Mouse (Mus musculus) liver, embryonic 15.5 days (tissue): ENCODE measurements around the gene Stx8. TPM values are rescaled to one million over a fixed set of nuclear protein-coding genes. Genes with fewer than 3 reads are reported as not detected.

Experiments used
- ATAC-seq: fragments of 200-750 bp; cut with Nextera tagmentation; 2 replicates; pipeline ENCODE4 v1.8.0; 2017; ENCODE audit warnings: moderate number of reproducible peaks, mild to moderate bottlenecking, moderate library complexity; ENCODE audit not compliant: insufficient read depth
- H3K27ac ChIP-seq: fragments of 300-500 bp; sonication (generic); replicated peaks from 2 replicates; pipeline ENCODE4 v1.5.1; 2015; ENCODE audit warnings: mild to moderate bottlenecking, inconsistent platforms
- H3K27me3 ChIP-seq: fragments of 300-500 bp; sonication (generic); 2 replicates; pipeline ENCODE4 v1.6.1; 2015; ENCODE audit warnings: mild to moderate bottlenecking, inconsistent platforms
- H3K36me3 ChIP-seq: fragments of 300-500 bp; sonication (generic); replicated peaks from 2 replicates; pipeline ENCODE4 v1.6.1; 2015; ENCODE audit warnings: moderate library complexity, mild to moderate bottlenecking, inconsistent platforms
- H3K4me1 ChIP-seq: fragments of 300-500 bp; sonication (generic); replicated peaks from 2 replicates; pipeline ENCODE4 v1.6.1; 2015; ENCODE audit warnings: inconsistent platforms
- H3K4me2 ChIP-seq: fragments of 300-500 bp; sonication (generic); 2 replicates; pipeline ENCODE4 v1.6.1; 2015; ENCODE audit warnings: moderate library complexity, mild to moderate bottlenecking, inconsistent platforms
- H3K4me3 ChIP-seq: fragments of 300-500 bp; sonication (generic); replicated peaks from 2 replicates; pipeline ENCODE4 v1.5.1; 2015; ENCODE audit warnings: mild to moderate bottlenecking, inconsistent platforms
- H3K9ac ChIP-seq: fragments of 300-500 bp; sonication (generic); 2 replicates; pipeline ENCODE4 v1.6.1; 2015; ENCODE audit warnings: moderate library complexity, mild to moderate bottlenecking, inconsistent platforms
- H3K9me3 ChIP-seq: fragments of 300-500 bp; sonication (generic); replicated peaks from 2 replicates; pipeline ENCODE4 v1.6.1; 2016; ENCODE audit warnings: inconsistent platforms
- WGBS: fragments of 180-500 bp; shearing (Covaris S2); methylation state at CpG from one replicate; pipeline ENCODE4 v1.1.7; 2015; ENCODE audit warnings: mixed read lengths; ENCODE audit not compliant: insufficient replicate concordance; 5-methylcytosine and 5-hydroxymethylcytosine counted together
- polyA plus RNA-seq: library from polyadenylated mRNA; unstranded; fragments of >200 nt; fragmentation: Nextera tagmentation; extraction: Ambion mirVana; gene quantifications from 2 replicates; pipeline ENCODE4 v1.2.1, GENCODE M21; 2015

The Stx8 gene
- polyA plus RNA-seq, 1 experiment from 2014 or later, result 20.0 TPM

GRCm38 (mm10) chr11:68067806-68068205, 101.8 kb downstream of the Stx8 start:
- H3K27ac ChIP-seq, result no peak overlapping the region
- H3K4me1 ChIP-seq, result no peaks in the 10 kb centered on the region
- no peak for ATAC-seq
- H3K36me3 ChIP-seq, result no peaks in the 10 kb centered on the region
- WGBS, result 84% methylated on average over 10 of the region's 10 CpGs
- H3K27me3 ChIP-seq, result no peaks in the 10 kb centered on the region
- H3K9ac ChIP-seq, result no peak overlapping the region
- H3K4me2 ChIP-seq, result no peak overlapping the region
- no peaks in the 10 kb centered on the region for H3K9me3 ChIP-seq
- H3K4me3 ChIP-seq, result no peak overlapping the region

GRCm38 (mm10) chr11:68070086-68070485, 104.1 kb downstream of the Stx8 start:
- Histone ChIP-seq H3K27me3 (no peaks in the 10 kb centered on the region), H3K4me2 (no peak overlapping the region), H3K27ac (no peak overlapping the region), H3K9me3 (no peaks in the 10 kb centered on the region), H3K4me1 (no peaks in the 10 kb centered on the region), H3K36me3 (no peaks in the 10 kb centered on the region), H3K9ac (no peak overlapping the region), H3K4me3 (no peak overlapping the region)
- ATAC-seq, result no peak
- 43% methylated on average over 3 of the region's 3 CpGs for WGBS

GRCm38 (mm10) chr11:68071836-68072235, 105.8 kb downstream of the Stx8 start:
- Histone ChIP-seq H3K4me2 (no peak overlapping the region), H3K27me3 (no peaks in the 10 kb centered on the region), H3K9me3 (no peaks in the 10 kb centered on the region), H3K4me3 (no peak overlapping the region), H3K4me1 (no peaks in the 10 kb centered on the region), H3K9ac (no peak overlapping the region), H3K27ac (no peak overlapping the region), H3K36me3 (no peaks in the 10 kb centered on the region)
- 69% methylated on average over 5 of the region's 5 CpGs for whole genome bisulfite sequencing
- ATAC-seq, result no peak

- no peaks in the 10 kb centered on the region for H3K36me3 ChIP-seq
- WGBS, result 56% methylated on average over 11 of the region's 11 CpGs
- H3K9ac ChIP-seq, result no peak overlapping the region
- no peaks in the 10 kb centered on the region for H3K9me3 ChIP-seq
- no peak overlapping the region for H3K4me2 ChIP-seq
- no peak overlapping the region for H3K27ac ChIP-seq
- H3K27me3 ChIP-seq, result no peaks in the 10 kb centered on the region
- H3K4me1 ChIP-seq, result no peaks in the 10 kb centered on the region
- H3K4me3 ChIP-seq, result no peak overlapping the region
- ATAC-seq, result no peak
Observed at GRCm38 (mm10) chr11:68072597-68073210, 106.7 kb downstream of the Stx8 start.

- Histone ChIP-seq H3K4me2 (no peak overlapping the region), H3K4me3 (no peak overlapping the region), H3K9ac (no peak overlapping the region), H3K36me3 (no peaks in the 10 kb centered on the region), H3K27ac (no peak overlapping the region), H3K4me1 (no peaks in the 10 kb centered on the region), H3K9me3 (no peaks in the 10 kb centered on the region), H3K27me3 (no peaks in the 10 kb centered on the region)
- WGBS, result 66% methylated on average over 5 of the region's 5 CpGs
- ATAC-seq, result no peak
Observed at GRCm38 (mm10) chr11:68074686-68075085, 108.7 kb downstream of the Stx8 start.

GRCm38 (mm10) chr11:68075331-68075730, 109.3 kb downstream of the Stx8 start:
- Histone ChIP-seq H3K9me3 (no peaks in the 10 kb centered on the region), H3K27me3 (no peaks in the 10 kb centered on the region), H3K27ac (no peak overlapping the region), H3K4me2 (no peak overlapping the region), H3K9ac (no peak overlapping the region), H3K36me3 (no peaks in the 10 kb centered on the region), H3K4me1 (no peaks in the 10 kb centered on the region), H3K4me3 (no peak overlapping the region)
- no peak for ATAC-seq
- WGBS, result 38% methylated on average over 2 of the region's 2 CpGs

GRCm38 (mm10) chr11:68079756-68080155, 113.8 kb downstream of the Stx8 start:
- Histone ChIP-seq H3K9ac (no peak overlapping the region), H3K4me2 (no peak overlapping the region), H3K4me3 (no peak overlapping the region), H3K27me3 (no peaks in the 10 kb centered on the region), H3K27ac (no peak overlapping the region), H3K36me3 (no peaks in the 10 kb centered on the region), H3K9me3 (no peaks in the 10 kb centered on the region), H3K4me1 (no peaks in the 10 kb centered on the region)
- WGBS, result 79% methylated on average over 2 of the region's 2 CpGs
- no peak for ATAC-seq

GRCm38 (mm10) chr11:68080999-68081398, 115.0 kb downstream of the Stx8 start:
- Histone ChIP-seq H3K27me3 (no peaks in the 10 kb centered on the region), H3K9ac (no peak overlapping the region), H3K4me3 (no peak overlapping the region), H3K9me3 (no peaks in the 10 kb centered on the region), H3K4me1 (no peaks in the 10 kb centered on the region), H3K36me3 (no peaks in the 10 kb centered on the region), H3K4me2 (no peak overlapping the region), H3K27ac (no peak overlapping the region)
- no peak for ATAC-seq
- WGBS, result 62% methylated on average over 2 of the region's 2 CpGs

GRCm38 (mm10) chr11:68082756-68083155, 116.8 kb downstream of the Stx8 start:
- Histone ChIP-seq H3K9ac (no peak overlapping the region), H3K36me3 (no peaks in the 10 kb centered on the region), H3K27me3 (no peaks in the 10 kb centered on the region), H3K4me2 (no peak overlapping the region), H3K9me3 (no peaks in the 10 kb centered on the region), H3K27ac (no peak overlapping the region), H3K4me3 (no peak overlapping the region), H3K4me1 (no peaks in the 10 kb centered on the region)
- 79% methylated on average over 12 of the region's 12 CpGs for WGBS
- ATAC-seq, result no peak

- no peaks in the 10 kb centered on the region for H3K27me3 ChIP-seq
- no peaks in the 10 kb centered on the region for H3K36me3 ChIP-seq
- H3K27ac ChIP-seq, result no peak overlapping the region
- WGBS, result 72% methylated on average over 6 of the region's 6 CpGs
- H3K4me1 ChIP-seq, result no peaks in the 10 kb centered on the region
- no peak overlapping the region for H3K9ac ChIP-seq
- no peak overlapping the region for H3K4me2 ChIP-seq
- no peak overlapping the region for H3K4me3 ChIP-seq
- no peaks in the 10 kb centered on the region for H3K9me3 ChIP-seq
- ATAC-seq, result no peak
Observed at GRCm38 (mm10) chr11:68083562-68083961, 117.6 kb downstream of the Stx8 start.

- Histone ChIP-seq H3K4me1 (no peaks in the 10 kb centered on the region), H3K4me2 (no peak overlapping the region), H3K4me3 (no peak overlapping the region), H3K36me3 (no peaks in the 10 kb centered on the region), H3K9ac (no peak overlapping the region), H3K27me3 (no peaks in the 10 kb centered on the region), H3K27ac (no peak overlapping the region), H3K9me3 (no peaks in the 10 kb centered on the region)
- ATAC-seq, result no peak
- 73% methylated on average over 9 of the region's 9 CpGs for WGBS
Observed at GRCm38 (mm10) chr11:68086221-68086620, 120.2 kb downstream of the Stx8 start.

GRCm38 (mm10) chr11:68089426-68089825, 123.4 kb downstream of the Stx8 start:
- 70% methylated on average over 9 of the region's 9 CpGs for WGBS

More at GRCm38 (mm10) chr11:68089426-68089825, 123.4 kb downstream of the Stx8 start:
- Histone ChIP-seq H3K4me1 (no peaks in the 10 kb centered on the region), H3K36me3 (no peaks in the 10 kb centered on the region), H3K9me3 (no peaks in the 10 kb centered on the region), H3K27ac (no peak overlapping the region), H3K27me3 (no peaks in the 10 kb centered on the region), H3K4me3 (no peak overlapping the region), H3K9ac (no peak overlapping the region), H3K4me2 (no peak overlapping the region)
- no peak for ATAC-seq
